Mouse (Mus musculus) neural tube, embryonic 11.5 days (tissue): ENCODE results near the gene Fam171a1. TPM values are rescaled to one million over a fixed set of nuclear protein-coding genes. Genes with fewer than 3 reads are reported as not detected.

Experiments
- ATAC-seq: fragments of 200-750 bp; cut with Nextera tagmentation; 2 replicates; pipeline ENCODE4 v1.8.0; 2017; ENCODE audit warnings: moderate number of reproducible peaks, mild to moderate bottlenecking, moderate TSS enrichment, moderate library complexity; ENCODE audit not compliant: insufficient read depth, low FRiP score, low TSS enrichment
- DNase-seq: peaks from one replicate; pipeline ENCODE4 v3.0.0-alpha.2; 2015; ENCODE audit warnings: low spot score
- H3K27ac ChIP-seq: fragments of 300-500 bp; sonication (generic); 2 replicates; pipeline ENCODE4 v1.5.1; 2014; ENCODE audit warnings: low read depth, mild to moderate bottlenecking, low read length
- H3K27me3 ChIP-seq: fragments of 300-500 bp; sonication (generic); 2 replicates; pipeline ENCODE4 v1.6.1; 2014; ENCODE audit warnings: mild to moderate bottlenecking, low read length, mixed read lengths; ENCODE audit not compliant: control insufficient read depth, insufficient read depth
- H3K36me3 ChIP-seq: fragments of 300-500 bp; sonication (generic); 2 replicates; pipeline ENCODE4 v1.6.1; 2014; ENCODE audit warnings: mild to moderate bottlenecking, low read length, moderate library complexity, mixed read lengths; ENCODE audit not compliant: control insufficient read depth, insufficient read depth
- H3K4me1 ChIP-seq: fragments of 300-500 bp; sonication (generic); 2 replicates; pipeline ENCODE4 v1.6.1; 2014; ENCODE audit warnings: low read length, mixed read lengths; ENCODE audit not compliant: control insufficient read depth, insufficient read depth
- H3K4me2 ChIP-seq: fragments of 300-500 bp; sonication (generic); 2 replicates; pipeline ENCODE4 v1.6.1; 2014; ENCODE audit warnings: low read depth, mild to moderate bottlenecking, moderate library complexity
- H3K4me3 ChIP-seq: fragments of 300-500 bp; sonication (generic); 2 replicates; pipeline ENCODE4 v1.5.1; 2014; ENCODE audit warnings: low read depth, low read length
- H3K9ac ChIP-seq: fragments of 300-500 bp; sonication (generic); 2 replicates; pipeline ENCODE4 v1.6.1; 2014; ENCODE audit warnings: mild to moderate bottlenecking, low read length
- H3K9me3 ChIP-seq: fragments of 300-500 bp; sonication (generic); 2 replicates; pipeline ENCODE4 v1.6.1; 2016; ENCODE audit warnings: low read length; ENCODE audit not compliant: control insufficient read depth
- WGBS: fragments of 180-500 bp; shearing (Covaris S2); extraction: QIAGEN DNeasy Blood & Tissue Kit; methylation state at CpG from one replicate; pipeline ENCODE4 v1.1.7; 2014; 5-methylcytosine and 5-hydroxymethylcytosine counted together
- polyA plus RNA-seq: library from polyadenylated mRNA; unstranded; fragments of >200 nt; fragmentation: Nextera tagmentation; extraction: Ambion mirVana; gene quantifications from 2 replicates; pipeline ENCODE4 v1.2.1, GENCODE M21; 2014

Fam171a1 gene
- polyA plus RNA-seq, 1 experiment from 2014 or later: 52.4 TPM

GRCm38 (mm10) chr2:3128344-3128871 is 14.4 kb downstream of the Fam171a1 start:
- Histone ChIP-seq H3K9me3 (no peaks in the 10 kb centered on the region), H3K4me3 (no peak overlapping the region), H3K36me3 (no peaks in the 10 kb centered on the region), H3K9ac (no peak overlapping the region), H3K4me2 (no peak overlapping the region), H3K27me3 (no peaks in the 10 kb centered on the region), H3K4me1 (no peaks in the 10 kb centered on the region), H3K27ac (no peak overlapping the region)
- WGBS: 79% methylated on average over 4 of the region's 4 CpGs
- DNase-seq (no peak), ATAC-seq (no peak)

GRCm38 (mm10) chr2:3128910-3129309 is 14.9 kb downstream of the Fam171a1 start:
- Histone ChIP-seq H3K36me3 (no peaks in the 10 kb centered on the region), H3K4me1 (peaks cover under 1% of the 10 kb centered on the region; the same call in 1 of the 2 replicates), H3K9ac (no peak overlapping the region), H3K4me3 (no peak overlapping the region), H3K27me3 (no peaks in the 10 kb centered on the region), H3K4me2 (no peak overlapping the region), H3K9me3 (no peaks in the 10 kb centered on the region), H3K27ac (no peak overlapping the region)
- no peak for ATAC-seq
- 54% methylated on average over 2 of the region's 2 CpGs for WGBS
- DNase-seq: no peak

GRCm38 (mm10) chr2:3132473-3132872 is 18.4 kb downstream of the Fam171a1 start:
- Histone ChIP-seq H3K9ac (no peak overlapping the region), H3K9me3 (no peaks in the 10 kb centered on the region), H3K36me3 (no peaks in the 10 kb centered on the region), H3K27me3 (no peaks in the 10 kb centered on the region), H3K4me2 (no peak overlapping the region), H3K4me3 (no peak overlapping the region), H3K4me1 (peaks cover 23% of the 10 kb centered on the region), H3K27ac (no peak overlapping the region)
- DNase-seq (no peak), ATAC-seq (no peak)
- WGBS: 80% methylated on average over 9 of the region's 9 CpGs

DNA sequence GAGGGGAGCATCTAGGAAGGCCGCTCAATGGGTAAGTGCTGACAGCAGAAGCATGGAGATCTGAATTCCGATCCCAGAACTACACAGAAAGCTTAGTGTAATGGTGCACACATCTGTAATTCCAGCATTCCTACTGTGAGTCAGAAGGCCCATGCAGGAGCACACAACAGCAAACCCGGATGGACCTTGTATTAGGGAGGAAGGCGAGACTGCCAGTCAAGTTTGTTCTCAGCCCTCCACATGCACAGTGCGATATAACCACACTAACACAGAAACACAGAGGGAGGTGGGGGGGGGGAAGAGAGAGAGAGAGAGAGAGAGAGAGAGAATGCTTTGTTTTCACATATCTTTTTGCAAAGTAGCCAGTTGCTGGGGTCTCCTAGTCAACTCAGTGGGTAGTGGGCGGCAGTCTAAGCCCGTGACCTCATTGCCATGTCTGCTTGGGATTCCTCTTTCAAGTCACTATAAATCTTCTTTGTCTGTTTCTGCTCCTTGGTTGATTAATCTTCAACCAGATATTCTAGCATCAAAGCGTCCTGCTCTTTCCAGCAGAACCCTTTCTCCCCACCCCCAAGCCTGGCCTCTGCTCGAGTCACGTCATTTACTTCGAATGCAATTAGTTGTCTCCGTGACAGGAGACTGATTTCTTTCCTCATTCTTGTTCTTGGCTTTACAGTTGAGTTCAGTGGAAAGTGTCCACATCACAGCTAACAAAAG is 20.7 kb downstream of the Fam171a1 start:
- Histone ChIP-seq H3K4me3 (no peak overlapping the region), H3K4me1 (peaks cover 29% of the 10 kb centered on the region), H3K9ac (no peak overlapping the region), H3K27me3 (no peaks in the 10 kb centered on the region), H3K4me2 (no peak overlapping the region), H3K27ac (peak overlapping the region; percentile 34; the same call in 1 of the 2 replicates), H3K36me3 (no peaks in the 10 kb centered on the region), H3K9me3 (no peaks in the 10 kb centered on the region)
- WGBS: 28% methylated on average over 12 of the region's 12 CpGs
- DNase-seq (peak; percentile 54), ATAC-seq (peak; percentile 50; the same call in 1 of the 2 replicates)

DNA sequence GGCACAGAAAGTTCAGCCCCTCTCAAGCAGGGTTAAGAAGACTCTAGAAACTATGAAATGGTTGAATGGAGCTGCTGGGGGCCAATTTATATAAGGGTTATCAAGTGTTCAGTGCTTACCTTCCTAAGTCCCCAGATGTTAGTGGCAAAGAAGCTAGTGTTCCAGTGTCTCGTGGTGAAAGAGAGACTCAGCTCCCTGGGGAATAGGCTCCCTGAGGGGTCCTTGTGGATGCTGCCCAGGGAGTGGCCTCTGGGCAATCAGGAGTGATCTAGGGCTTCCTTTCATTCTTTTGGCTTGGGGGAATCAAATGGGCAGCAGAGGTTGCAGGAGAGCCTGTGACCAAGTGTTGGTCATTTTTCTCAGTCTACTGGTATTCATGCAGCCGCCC is 21.3 kb downstream of the Fam171a1 start:
- Histone ChIP-seq H3K4me3 (no peak overlapping the region), H3K4me1 (peaks cover 29% of the 10 kb centered on the region)
- 25% methylated on average over 2 of the region's 2 CpGs for WGBS

DNA sequence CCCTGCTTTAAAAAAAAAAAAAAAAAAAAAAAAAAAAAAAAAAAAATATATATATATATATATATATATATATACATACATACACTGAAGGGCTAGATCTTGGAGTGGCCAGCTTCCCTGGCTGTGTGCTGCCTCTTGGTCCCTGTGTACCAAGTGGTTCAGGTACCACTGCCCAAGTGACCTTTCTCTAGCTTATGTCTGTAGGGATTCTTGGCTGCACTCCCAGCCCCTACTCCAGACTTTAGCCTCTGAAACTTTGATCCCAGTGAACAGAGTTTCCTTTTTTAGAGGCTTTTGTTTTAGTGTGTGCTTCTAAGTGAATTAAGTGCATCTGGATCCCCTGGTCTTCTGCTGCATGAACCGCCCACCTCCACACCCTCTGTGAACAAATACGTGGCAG is 24.3 kb downstream of the Fam171a1 start:
- ATAC-seq: no peak
- WGBS: 88% methylated on average over 2 of the region's 2 CpGs
- H3K4me3 ChIP-seq: no peak overlapping the region
- no peak overlapping the region for H3K4me2 ChIP-seq
- H3K27ac ChIP-seq: no peak overlapping the region
- H3K36me3 ChIP-seq: no peaks in the 10 kb centered on the region
- DNase-seq: no peak
- no peaks in the 10 kb centered on the region for H3K9me3 ChIP-seq
- H3K9ac ChIP-seq: no peak overlapping the region
- peaks cover 32% of the 10 kb centered on the region for H3K4me1 ChIP-seq
- no peaks in the 10 kb centered on the region for H3K27me3 ChIP-seq

More for the DNA sequence above, 21.3 kb downstream of the Fam171a1 start:
- H3K9me3 ChIP-seq: no peaks in the 10 kb centered on the region
- 0 out of 2 replicates have a peak, but pooled peaks have one; percentile 7 for ATAC-seq
- no peak overlapping the region for H3K4me2 ChIP-seq
- no peaks in the 10 kb centered on the region for H3K27me3 ChIP-seq
- H3K36me3 ChIP-seq: no peaks in the 10 kb centered on the region
- DNase-seq: peak; percentile 22
- H3K9ac ChIP-seq: no peak overlapping the region
- H3K27ac ChIP-seq: 0 out of 2 replicates have a peak overlapping the region, but pooled peaks have one; percentile 27

GRCm38 (mm10) chr2:3139065-3139464 is 25.0 kb downstream of the Fam171a1 start:
- Histone ChIP-seq H3K9ac (no peak overlapping the region), H3K27ac (no peak overlapping the region), H3K4me2 (no peak overlapping the region), H3K9me3 (no peaks in the 10 kb centered on the region), H3K36me3 (no peaks in the 10 kb centered on the region), H3K27me3 (no peaks in the 10 kb centered on the region), H3K4me3 (no peak overlapping the region), H3K4me1 (peaks cover 31% of the 10 kb centered on the region)
- no peak for DNase-seq
- WGBS: 83% methylated on average over 2 of the region's 2 CpGs
- no peak for ATAC-seq

DNA sequence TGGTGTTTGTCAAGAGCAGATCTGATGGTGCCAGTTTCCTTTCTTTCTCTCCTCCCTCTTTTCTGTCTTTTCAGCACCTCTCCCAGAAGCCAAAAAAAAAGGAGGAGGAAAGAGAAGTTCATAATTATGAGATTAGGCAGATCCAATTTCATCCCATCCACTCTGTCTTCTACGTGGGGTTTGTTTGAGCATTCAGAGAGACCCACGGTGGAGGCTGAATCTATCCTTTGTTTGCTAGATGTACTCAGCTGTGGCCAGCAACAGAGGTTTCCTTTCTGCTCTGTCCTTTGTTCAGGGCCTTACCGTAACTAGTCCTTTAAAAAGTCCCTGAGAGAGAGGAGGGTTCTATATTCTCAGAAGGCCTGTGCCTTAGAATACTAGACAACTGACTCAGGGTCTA is 25.6 kb downstream of the Fam171a1 start:
- WGBS: 20% methylated on average over 3 of the region's 3 CpGs
- ATAC-seq: no peak
- no peaks in the 10 kb centered on the region for H3K27me3 ChIP-seq
- H3K9ac ChIP-seq: no peak overlapping the region
- no peak overlapping the region for H3K27ac ChIP-seq
- no peaks in the 10 kb centered on the region for H3K9me3 ChIP-seq
- no peak overlapping the region for H3K4me3 ChIP-seq
- no peaks in the 10 kb centered on the region for H3K36me3 ChIP-seq
- H3K4me2 ChIP-seq: no peak overlapping the region
- DNase-seq: no peak
- H3K4me1 ChIP-seq: peaks cover 27% of the 10 kb centered on the region

- Histone ChIP-seq H3K9ac (no peak overlapping the region), H3K36me3 (no peaks in the 10 kb centered on the region), H3K4me1 (peaks cover 18% of the 10 kb centered on the region), H3K4me3 (no peak overlapping the region), H3K4me2 (no peak overlapping the region), H3K9me3 (no peaks in the 10 kb centered on the region), H3K27me3 (no peaks in the 10 kb centered on the region), H3K27ac (no peak overlapping the region)
- no peak for ATAC-seq
- 69% methylated on average over 5 of the region's 5 CpGs for WGBS
- no peak for DNase-seq
Observed at GRCm38 (mm10) chr2:3140585-3140984, 26.6 kb downstream of the Fam171a1 start.
